Mouse (Mus musculus) liver, postnatal 0 days (tissue): ENCODE measurements around the gene Krtap29-1.

Experiments
- CTCF ChIP-seq: sonication (generic); IDR thresholded peaks from 2 replicates; pipeline ENCODE4 v1.5.1; 2016; ENCODE audit warnings: antibody characterized with exemption, low read depth
- EP300 ChIP-seq: IDR thresholded peaks from 2 replicates; pipeline ENCODE4 v1.6.1; 2016; ENCODE audit warnings: antibody characterized with exemption, low read depth, mild to moderate bottlenecking

- no peak for TF ChIP-seq CTCF
- TF ChIP-seq EP300: no peak
These were observed 31.8 kb upstream of the Krtap29-1 start for GRCm38 (mm10) chr11:100010682-100011081.
